Mouse (Mus musculus) bone marrow, adult 2 months (tissue): ENCODE measurements at regions not wholly inside any gene's neighbourhood (a gene's known extent, or its start where the extent isn't known, plus 50 kb on each side); places are given as distances from the start of the nearest gene placed in this dataset.

Experiments
- CTCF ChIP-seq: fragments of 200-500 bp; IDR thresholded peaks from 2 replicates; pipeline ENCODE4 v1.5.1; 2011; ENCODE audit warnings: low read length, control low read depth; ENCODE audit not compliant: control insufficient read depth, insufficient read depth
- POLR2A ChIP-seq: fragments of 200-500 bp; IDR thresholded peaks from 2 replicates; pipeline ENCODE4 v1.6.1; 2011; ENCODE audit warnings: low read depth, mild to moderate bottlenecking, control low read depth, low read length, borderline replicate concordance; ENCODE audit not compliant: control insufficient read depth

GRCm38 (mm10) chr11:111280769-111281168 lies 214.8 kb downstream of the Kcnj2 start:
- TF ChIP-seq CTCF = no peak
- TF ChIP-seq POLR2A = no peak
